Mouse (Mus musculus): ENCODE data around the gene Mthfd1.

Mthfd1 gene

GRCm38 (mm10) chr12:76263876-76264275 lies 8.8 kb downstream of the Mthfd1 start:
- no peak for DNase-seq (ENCODE audit: low spot score)

- no peak for DNase-seq (ENCODE audit: low spot score)
Measured at GRCm38 (mm10) chr12:76264325-76264965, 9.3 kb downstream of the Mthfd1 start.

GRCm38 (mm10) chr12:76265001-76265400 lies 9.9 kb downstream of the Mthfd1 start:
- DNase-seq (ENCODE audit: low spot score): no peak

GRCm38 (mm10) chr12:76266875-76267274 lies 11.8 kb downstream of the Mthfd1 start:
- DNase-seq (ENCODE audit: low spot score): no peak

GRCm38 (mm10) chr12:76268686-76269085 lies 13.6 kb downstream of the Mthfd1 start:
- DNase-seq (ENCODE audit: low spot score): no peak

GRCm38 (mm10) chr12:76269196-76269595 lies 14.1 kb downstream of the Mthfd1 start:
- DNase-seq (ENCODE audit: low spot score): no peak

GRCm38 (mm10) chr12:76271516-76271915 lies 16.4 kb downstream of the Mthfd1 start:
- no peak for DNase-seq (ENCODE audit: low spot score)

- no peak for DNase-seq (ENCODE audit: low spot score)
Measured at GRCm38 (mm10) chr12:76272610-76273524, 17.8 kb downstream of the Mthfd1 start.

- DNase-seq (ENCODE audit: low spot score): no peak
Measured at GRCm38 (mm10) chr12:76278209-76278608, 23.1 kb downstream of the Mthfd1 start.

- no peak for DNase-seq (ENCODE audit: low spot score)
Measured at GRCm38 (mm10) chr12:76280556-76280955, 25.5 kb downstream of the Mthfd1 start.

GRCm38 (mm10) chr12:76281111-76281660 lies 26.1 kb downstream of the Mthfd1 start:
- DNase-seq (ENCODE audit: low spot score): no peak

- no peak for DNase-seq (ENCODE audit: low spot score)
Measured at GRCm38 (mm10) chr12:76282132-76282531, 27.0 kb downstream of the Mthfd1 start.

GRCm38 (mm10) chr12:76282532-76283173 lies 27.6 kb downstream of the Mthfd1 start:
- DNase-seq (ENCODE audit: low spot score): no peak

- no peak for DNase-seq (ENCODE audit: low spot score)
Measured at GRCm38 (mm10) chr12:76285418-76285817, 30.3 kb downstream of the Mthfd1 start.

GRCm38 (mm10) chr12:76287986-76288385 lies 32.9 kb downstream of the Mthfd1 start:
- DNase-seq (ENCODE audit: low spot score): no peak

- DNase-seq (ENCODE audit: low spot score): no peak
Measured at GRCm38 (mm10) chr12:76288494-76288893, 33.4 kb downstream of the Mthfd1 start.

GRCm38 (mm10) chr12:76289428-76289827 lies 34.3 kb downstream of the Mthfd1 start:
- DNase-seq (ENCODE audit: low spot score): no peak

- no peak for DNase-seq (ENCODE audit: low spot score)
Measured at GRCm38 (mm10) chr12:76290271-76290670, 35.2 kb downstream of the Mthfd1 start.

GRCm38 (mm10) chr12:76293192-76293591 lies 38.1 kb downstream of the Mthfd1 start:
- DNase-seq (ENCODE audit: low spot score): peak; percentile 72

GRCm38 (mm10) chr12:76297830-76298229 lies 42.7 kb downstream of the Mthfd1 start:
- DNase-seq (ENCODE audit: low spot score): no peak

- DNase-seq (ENCODE audit: low spot score): no peak
Measured at GRCm38 (mm10) chr12:76299361-76299906, 44.3 kb downstream of the Mthfd1 start.

- DNase-seq (ENCODE audit: low spot score): no peak
Measured at GRCm38 (mm10) chr12:76300367-76300766, 45.3 kb downstream of the Mthfd1 start.

Data from urinary bladder, postnatal 14 days (tissue).